Mouse (Mus musculus): ENCODE data around the gene Cyp26b1.

- no peak for TF ChIP-seq CTCF (IDR thresholded peaks at IDR 0.05; ENCODE audit: low read depth)
- TF ChIP-seq EP300 (IDR thresholded peaks at IDR 0.05; ENCODE audit: low read depth): no peak
Observed at GRCm38 (mm10) chr6:84601136-84601889, 7.6 kb upstream of the Cyp26b1 start.
